Mouse (Mus musculus) hindbrain, postnatal 0 days (tissue): ENCODE data around the gene Rsph10b. TPM values are rescaled to one million over a fixed set of nuclear protein-coding genes. Genes with fewer than 3 reads are reported as not detected.

ENCODE experiments used
- ATAC-seq: fragments of 200-750 bp; cut with Nextera tagmentation; 2 replicates; pipeline ENCODE4 v1.8.0; 2017; ENCODE audit warnings: mild to moderate bottlenecking, moderate TSS enrichment, moderate library complexity
- DNase-seq: peaks from one replicate; pipeline ENCODE4 v3.0.0-alpha.2; 2015; ENCODE audit warnings: low spot score
- H3K27ac ChIP-seq: fragments of 300-500 bp; sonication (generic); 2 replicates; pipeline ENCODE4 v1.5.1; 2014; ENCODE audit warnings: mild to moderate bottlenecking
- H3K27me3 ChIP-seq: fragments of 300-500 bp; sonication (generic); 2 replicates; pipeline ENCODE4 v1.6.1; 2014; ENCODE audit warnings: low read length, mixed read lengths; ENCODE audit not compliant: insufficient read depth
- H3K36me3 ChIP-seq: fragments of 300-500 bp; sonication (generic); 2 replicates; pipeline ENCODE4 v1.6.1; 2014; ENCODE audit warnings: low read length, mixed read lengths; ENCODE audit not compliant: insufficient read depth
- H3K4me1 ChIP-seq: fragments of 300-500 bp; sonication (generic); 2 replicates; pipeline ENCODE4 v1.6.1; 2014; ENCODE audit warnings: antibody characterized with exemption, low read length, mixed read lengths; ENCODE audit not compliant: insufficient read depth
- H3K4me2 ChIP-seq: fragments of 300-500 bp; sonication (generic); 2 replicates; pipeline ENCODE4 v1.6.1; 2014; ENCODE audit warnings: low read depth, mild to moderate bottlenecking, low read length, moderate library complexity, mixed read lengths
- H3K4me3 ChIP-seq: fragments of 300-500 bp; sonication (generic); 2 replicates; pipeline ENCODE4 v1.5.1; 2014; ENCODE audit warnings: low read length
- H3K9ac ChIP-seq: fragments of 300-500 bp; sonication (generic); replicated peaks from 2 replicates; pipeline ENCODE4 v1.6.1; 2014; ENCODE audit warnings: mild to moderate bottlenecking, low read length, moderate library complexity, mixed read lengths
- H3K9me3 ChIP-seq: fragments of 300-500 bp; sonication (generic); 2 replicates; pipeline ENCODE4 v1.6.1; 2016; ENCODE audit warnings: low read length, mixed read lengths
- CTCF ChIP-seq: IDR thresholded peaks from 2 replicates; pipeline ENCODE4 v1.5.1; 2016; ENCODE audit warnings: antibody characterized with exemption, control low read depth, low read depth
- WGBS: fragments of 180-500 bp; shearing (Covaris S2); extraction: QIAGEN DNeasy Blood & Tissue Kit; methylation state at CpG from one replicate; pipeline ENCODE4 v1.1.7; 2014; 5-methylcytosine and 5-hydroxymethylcytosine counted together
- polyA plus RNA-seq: library from polyadenylated mRNA; unstranded; fragments of >200 nt; fragmentation: Nextera tagmentation; extraction: Ambion mirVana; gene quantifications from 2 replicates; pipeline ENCODE4 v1.2.1, GENCODE M21; 2015
- total RNA-seq: library from RNA; depleted of rRNA; stranded (reverse); fragments of >200 nt; gene quantifications from 2 replicates; pipeline ENCODE4 v1.2.3, GENCODE M21; 2014

Rsph10b gene
- total and polyA plus RNA-seq, 2 experiments from 2014 or later, result 3.9 to 5.6 TPM

- Histone ChIP-seq H3K27me3 (no peaks in the 10 kb centered on the region), H3K27ac (no peak overlapping the region), H3K4me2 (no peak overlapping the region), H3K9ac (no peak overlapping the region), H3K9me3 (no peaks in the 10 kb centered on the region), H3K4me3 (no peak overlapping the region), H3K4me1 (no peaks in the 10 kb centered on the region), H3K36me3 (peaks cover 71% of the 10 kb centered on the region)
- TF ChIP-seq CTCF, result no peak
- DNase-seq (peak; percentile 55), ATAC-seq (peak; percentile 58; the same call in 1 of the 2 replicates)
- WGBS, result 68% methylated on average over 3 of the region's 3 CpGs
Measured at GRCm38 (mm10) chr5:143902111-143902510, 30.7 kb upstream of the Rsph10b start.

- TF ChIP-seq CTCF, result no peak
- 93% methylated on average over 4 of the region's 4 CpGs for WGBS
- ATAC-seq (no peak), DNase-seq (no peak)
- no peaks in the 10 kb centered on the region for H3K9me3 ChIP-seq
- no peak overlapping the region for H3K4me2 ChIP-seq
- H3K4me3 ChIP-seq, result no peak overlapping the region
- peaks cover 57% of the 10 kb centered on the region for H3K36me3 ChIP-seq
- no peak overlapping the region for H3K9ac ChIP-seq
- no peaks in the 10 kb centered on the region; the same call in 1 of the 2 replicates for H3K4me1 ChIP-seq
- no peaks in the 10 kb centered on the region for H3K27me3 ChIP-seq
- no peak overlapping the region for H3K27ac ChIP-seq
Measured at GRCm38 (mm10) chr5:143903813-143904212, 29.0 kb upstream of the Rsph10b start.

GRCm38 (mm10) chr5:143906429-143906828 lies 26.4 kb upstream of the Rsph10b start:
- TF ChIP-seq CTCF, result no peak
- Histone ChIP-seq H3K9ac (no peak overlapping the region), H3K27ac (no peak overlapping the region), H3K27me3 (no peaks in the 10 kb centered on the region), H3K4me1 (peaks cover 7% of the 10 kb centered on the region; the same call in 1 of the 2 replicates), H3K4me3 (no peak overlapping the region), H3K4me2 (no peak overlapping the region), H3K9me3 (no peaks in the 10 kb centered on the region), H3K36me3 (peaks cover 39% of the 10 kb centered on the region)
- WGBS, result 91% methylated on average over 8 of the region's 8 CpGs
- DNase-seq, result no peak
- no peak for ATAC-seq

- no peak for TF ChIP-seq CTCF
- H3K9ac ChIP-seq, result peak overlapping the region; percentile 55
- peak overlapping the region; percentile 85 for H3K27ac ChIP-seq
- peaks cover 7% of the 10 kb centered on the region; the same call in 1 of the 2 replicates for H3K4me1 ChIP-seq
- H3K4me2 ChIP-seq, result peak overlapping the region; percentile 68
- peaks cover 16% of the 10 kb centered on the region; the same call in 1 of the 2 replicates for H3K36me3 ChIP-seq
- no peaks in the 10 kb centered on the region for H3K27me3 ChIP-seq
- WGBS, result 3% methylated on average over 9 of the region's 9 CpGs
- peak overlapping the region; percentile 58 for H3K4me3 ChIP-seq
- no peak for DNase-seq
- H3K9me3 ChIP-seq, result no peaks in the 10 kb centered on the region
- no peak for ATAC-seq
Measured at GRCm38 (mm10) chr5:143908926-143909325, 23.9 kb upstream of the Rsph10b start.

GRCm38 (mm10) chr5:143909417-143910400 lies 23.1 kb upstream of the Rsph10b start, which contains the start of the genes Aimp2 and Pms2:
TSS of gene Aimp2 (minus strand) at chr5:143909847.
TSS of gene Pms2 (plus strand) at chr5:143909964.
- TF ChIP-seq CTCF, result no peak
- DNase-seq (peak; percentile 99), ATAC-seq (peak; percentile 100)
- WGBS, result under 1% methylated on average over 70 of the region's 70 CpGs
- Histone ChIP-seq H3K27me3 (no peaks in the 10 kb centered on the region), H3K27ac (peak within 1 kb of the TSS; percentile 85), H3K4me3 (peak within 1 kb of the TSS; percentile 58), H3K4me1 (peaks cover 7% of the 10 kb centered on the region; the same call in 1 of the 2 replicates), H3K4me2 (peak within 1 kb of the TSS; percentile 68), H3K9ac (peak within 1 kb of the TSS; percentile 55), H3K9me3 (no peaks in the 10 kb centered on the region), H3K36me3 (peaks cover 9% of the 10 kb centered on the region; the same call in 1 of the 2 replicates)

GRCm38 (mm10) chr5:143916221-143916620 lies 16.6 kb upstream of the Rsph10b start:
- ATAC-seq (no peak), DNase-seq (no peak)
- H3K4me2 ChIP-seq, result no peak overlapping the region
- H3K9me3 ChIP-seq, result no peaks in the 10 kb centered on the region
- H3K27me3 ChIP-seq, result no peaks in the 10 kb centered on the region
- no peak overlapping the region for H3K4me3 ChIP-seq
- TF ChIP-seq CTCF, result no peak
- 83% methylated on average over 9 of the region's 9 CpGs for WGBS
- no peak overlapping the region for H3K9ac ChIP-seq
- H3K27ac ChIP-seq, result no peak overlapping the region
- peaks cover 25% of the 10 kb centered on the region for H3K36me3 ChIP-seq
- no peaks in the 10 kb centered on the region for H3K4me1 ChIP-seq
